Mouse (Mus musculus) cerebellum, adult 11 months (tissue): ENCODE measurements at regions not wholly inside any gene's neighbourhood (a gene's known extent, or its start where the extent isn't known, plus 50 kb on each side); places are given as distances from the start of the nearest gene placed in this dataset.
"Not testable (repeated sequence)": the region's sequence is repeated elsewhere in the genome, so short reads cannot be mapped to it uniquely, and the experiment has no call there.

Experiments used
- DNase-seq: peaks from one replicate; pipeline ENCODE4 v3.0.0; 2022

DNA sequence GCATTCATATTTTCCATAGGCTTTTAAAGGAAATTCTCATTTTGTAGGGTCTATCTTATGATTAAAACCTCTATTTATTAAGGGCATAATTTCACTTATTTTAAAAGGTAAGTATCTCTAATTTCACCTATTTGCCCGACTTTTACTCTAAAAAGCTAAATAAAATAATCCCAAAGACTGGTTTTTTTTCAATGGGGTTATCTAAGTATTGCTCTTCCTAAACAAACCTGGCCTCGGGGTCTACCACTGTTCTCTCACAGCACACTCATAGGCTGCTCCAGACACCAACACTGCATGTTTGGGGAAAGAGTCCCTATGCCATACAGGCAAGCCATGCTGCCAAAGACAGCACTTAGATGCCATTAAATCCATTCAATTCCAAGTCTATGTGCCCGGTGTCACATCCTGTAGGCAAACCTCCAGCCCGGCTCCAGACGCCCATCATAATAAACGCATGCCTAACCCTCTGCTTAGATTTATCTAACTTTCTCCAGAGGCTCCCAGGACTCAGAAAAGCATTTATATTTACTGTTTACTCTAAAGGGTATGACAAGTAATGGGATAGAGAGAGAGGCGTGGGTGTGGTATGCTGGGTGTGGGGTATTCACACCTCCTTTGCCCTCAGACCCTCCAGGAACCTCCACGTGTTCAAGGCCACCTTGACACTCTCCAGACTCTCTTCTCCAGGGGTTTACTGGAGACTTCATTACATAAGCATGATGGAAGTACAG lies 62.5 kb upstream of the Cpm start:
- no peak for DNase-seq

DNA sequence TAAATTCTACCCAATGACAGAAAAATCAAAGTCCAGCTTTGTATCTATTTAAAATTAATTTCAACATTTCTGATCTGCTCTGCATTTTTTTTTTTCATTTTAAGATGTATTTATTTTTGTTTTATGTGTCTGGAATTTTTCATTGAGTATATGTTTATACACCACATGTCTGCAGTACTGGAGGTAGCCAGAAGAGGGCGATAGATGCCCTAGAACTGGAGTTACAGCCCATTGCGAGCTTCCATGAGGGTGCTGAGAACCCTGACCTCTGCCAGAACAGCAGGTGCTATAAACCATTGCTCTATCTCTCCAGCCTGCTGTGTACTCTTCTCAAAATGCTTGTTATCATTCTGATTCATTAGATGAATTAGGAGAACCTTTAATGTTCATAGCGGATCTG lies 63.1 kb upstream of the Cpm start:
- DNase-seq = no peak

GRCm38 (mm10) chr10:117565529-117566086 lies 63.7 kb upstream of the Cpm start:
- no peak for DNase-seq

DNA sequence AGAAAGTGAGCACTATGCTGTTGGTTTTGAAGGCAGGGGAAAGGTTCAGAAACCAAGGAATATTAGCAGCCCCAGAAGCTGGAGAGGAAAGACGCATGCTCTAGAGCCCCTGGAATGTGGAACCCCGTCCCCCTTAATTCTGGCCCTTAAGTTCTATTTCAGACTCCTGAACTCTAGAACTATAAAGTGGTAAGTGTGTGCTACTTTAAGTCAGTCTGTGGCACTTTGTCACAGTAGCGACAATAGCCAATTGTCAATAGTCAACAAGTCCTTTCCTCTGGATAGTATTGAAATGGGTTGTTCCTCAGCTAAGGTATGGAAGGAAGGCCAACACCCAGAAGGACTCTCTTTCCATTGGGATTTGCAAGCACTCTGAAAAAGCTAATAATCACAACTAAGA lies 64.2 kb upstream of the Cpm start:
- no peak for DNase-seq

GRCm38 (mm10) chr10:117564118-117565040 lies 64.9 kb upstream of the Cpm start:
- no peak for DNase-seq

- no peak for DNase-seq
These were observed 65.7 kb upstream of the Cpm start for GRCm38 (mm10) chr10:117563429-117564117.

DNA sequence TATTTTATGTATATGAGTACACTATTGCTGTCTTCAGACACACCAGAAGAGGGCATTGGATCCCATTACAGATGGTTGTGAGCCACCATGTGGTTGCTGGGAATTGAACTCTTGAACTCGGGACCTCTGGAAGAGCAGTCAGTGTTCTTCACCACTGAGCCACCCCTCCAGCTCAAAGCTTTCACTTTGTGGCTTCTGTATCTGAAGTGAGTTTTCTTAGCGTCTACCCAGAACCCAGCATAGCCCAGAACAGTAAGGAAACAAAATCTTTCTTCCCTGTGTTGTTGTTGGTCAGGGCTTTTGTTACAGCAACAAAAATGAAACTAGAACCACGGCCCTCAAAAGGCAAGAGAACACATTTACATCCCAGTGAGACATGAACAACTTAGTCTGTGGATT lies 66.5 kb upstream of the Cpm start:
- not testable (repeated sequence) for DNase-seq

GRCm38 (mm10) chr10:117561909-117562849 lies 67.1 kb upstream of the Cpm start:
- no peak for DNase-seq

DNA sequence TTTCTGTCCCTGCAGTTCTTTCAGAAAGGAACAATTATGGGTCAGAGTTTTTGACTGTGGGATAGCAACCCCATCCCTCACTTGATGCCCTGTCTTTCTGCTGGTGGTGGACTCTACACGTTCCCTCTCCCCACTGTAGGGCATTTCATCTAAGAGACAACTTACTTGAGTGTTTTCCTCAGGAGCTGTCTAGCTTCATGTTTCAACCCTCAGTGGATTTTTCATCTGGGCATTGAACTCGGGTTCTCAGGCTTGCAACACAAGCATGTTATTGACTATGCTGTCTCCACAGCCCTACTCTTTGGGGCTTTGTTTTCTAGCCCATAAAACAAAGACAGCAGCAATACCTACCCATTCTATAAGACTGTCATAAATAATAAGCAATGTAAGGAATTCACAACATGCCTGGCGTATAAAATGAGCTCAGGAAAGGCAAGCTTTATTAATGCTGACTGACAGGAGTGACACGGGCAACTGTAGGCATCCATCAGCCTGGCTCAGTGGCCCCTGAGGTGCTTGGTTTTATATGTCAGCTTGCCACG lies 68.0 kb upstream of the Cpm start:
- DNase-seq = no peak

- DNase-seq = no peak
These were observed 68.7 kb upstream of the Cpm start for GRCm38 (mm10) chr10:117560396-117561278.

- DNase-seq = no peak
These were observed 69.5 kb upstream of the Cpm start for GRCm38 (mm10) chr10:117559615-117560395.

DNA sequence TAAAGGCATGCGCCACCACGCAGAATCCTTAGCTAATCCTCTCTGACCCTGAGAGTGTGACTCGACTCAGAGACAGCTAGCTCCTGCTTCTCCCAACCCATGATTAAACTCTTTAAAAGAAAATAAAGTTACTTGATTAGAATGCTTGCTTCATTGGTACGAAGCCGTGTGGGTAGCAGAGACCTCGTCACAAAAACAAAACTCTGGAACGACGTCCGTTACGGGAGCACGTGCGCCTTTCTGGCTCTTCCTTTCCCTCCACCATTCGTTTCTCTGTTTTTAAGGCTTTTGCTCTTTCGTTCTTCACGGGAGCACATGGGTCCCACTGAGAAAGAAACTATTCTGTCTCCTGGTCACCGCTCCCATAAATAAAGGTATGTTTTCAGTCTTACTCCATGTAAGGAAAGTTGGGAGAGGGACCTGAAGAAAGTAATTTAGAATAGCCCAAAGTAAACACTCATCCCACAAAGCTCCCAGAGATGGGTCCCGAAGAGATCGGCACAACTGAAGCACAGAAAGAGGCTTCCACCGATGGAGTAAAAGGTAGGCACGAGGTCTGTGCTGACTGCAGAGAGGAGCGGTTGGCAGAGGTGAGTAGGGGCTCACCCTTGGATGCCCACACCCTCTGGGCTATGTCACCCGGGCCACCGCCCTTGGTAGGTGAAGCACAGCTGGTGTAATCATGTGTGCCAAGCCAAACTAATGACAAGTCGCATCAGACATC lies 70.2 kb upstream of the Cpm start:
- DNase-seq = no peak

GRCm38 (mm10) chr10:117558292-117558800 lies 71.0 kb upstream of the Cpm start:
- no peak for DNase-seq

DNA sequence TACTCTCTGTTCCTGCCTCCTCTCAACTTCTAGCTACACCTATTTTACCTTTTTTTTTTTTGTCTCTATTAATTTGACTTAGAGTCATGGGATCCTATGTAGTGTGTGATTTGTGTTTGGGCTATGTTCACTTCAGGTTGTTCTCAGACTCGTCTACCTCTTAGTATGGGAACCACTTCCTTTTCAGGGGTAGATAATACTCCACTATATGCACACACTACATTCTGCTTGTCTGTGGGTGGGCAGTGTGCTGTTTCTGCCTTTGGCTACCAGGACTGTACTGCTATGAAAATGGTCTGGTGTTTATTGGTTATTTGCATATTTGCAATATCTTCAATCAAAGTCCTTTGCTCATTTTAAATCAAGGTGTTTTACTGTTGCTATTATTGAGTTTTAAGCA lies 71.6 kb upstream of the Cpm start:
- no peak for DNase-seq

DNA sequence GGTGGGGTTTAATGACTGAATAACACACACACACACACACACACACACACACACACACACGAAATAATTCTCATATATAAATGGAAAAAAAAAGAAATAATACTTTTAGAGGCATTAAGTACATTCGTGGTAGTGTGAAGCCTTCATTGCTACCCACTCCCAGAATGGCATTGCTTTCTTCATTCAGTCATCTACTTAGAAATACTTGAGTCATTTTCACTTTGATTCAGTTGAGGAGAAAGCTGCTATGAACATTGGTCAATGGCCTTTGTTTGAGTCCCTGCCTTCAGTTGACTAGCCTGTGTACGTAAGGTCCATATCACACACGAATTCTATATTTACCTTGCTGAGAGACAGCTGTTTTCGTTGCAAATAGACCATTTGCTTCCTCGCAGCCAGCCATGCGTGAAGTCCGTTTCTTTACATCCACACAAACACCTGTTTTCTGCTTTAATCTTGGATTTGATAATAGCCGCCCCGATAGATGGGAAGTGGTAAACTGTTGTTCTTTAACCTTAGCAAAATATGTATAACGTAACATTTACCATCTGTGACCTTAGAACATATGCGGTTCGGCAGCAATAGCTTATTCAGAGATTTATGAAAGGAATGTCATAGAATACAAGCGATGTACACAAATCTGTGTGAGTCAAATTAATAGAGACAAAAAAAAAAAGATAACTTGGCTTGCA lies 72.3 kb upstream of the Cpm start:
- no peak for DNase-seq

DNA sequence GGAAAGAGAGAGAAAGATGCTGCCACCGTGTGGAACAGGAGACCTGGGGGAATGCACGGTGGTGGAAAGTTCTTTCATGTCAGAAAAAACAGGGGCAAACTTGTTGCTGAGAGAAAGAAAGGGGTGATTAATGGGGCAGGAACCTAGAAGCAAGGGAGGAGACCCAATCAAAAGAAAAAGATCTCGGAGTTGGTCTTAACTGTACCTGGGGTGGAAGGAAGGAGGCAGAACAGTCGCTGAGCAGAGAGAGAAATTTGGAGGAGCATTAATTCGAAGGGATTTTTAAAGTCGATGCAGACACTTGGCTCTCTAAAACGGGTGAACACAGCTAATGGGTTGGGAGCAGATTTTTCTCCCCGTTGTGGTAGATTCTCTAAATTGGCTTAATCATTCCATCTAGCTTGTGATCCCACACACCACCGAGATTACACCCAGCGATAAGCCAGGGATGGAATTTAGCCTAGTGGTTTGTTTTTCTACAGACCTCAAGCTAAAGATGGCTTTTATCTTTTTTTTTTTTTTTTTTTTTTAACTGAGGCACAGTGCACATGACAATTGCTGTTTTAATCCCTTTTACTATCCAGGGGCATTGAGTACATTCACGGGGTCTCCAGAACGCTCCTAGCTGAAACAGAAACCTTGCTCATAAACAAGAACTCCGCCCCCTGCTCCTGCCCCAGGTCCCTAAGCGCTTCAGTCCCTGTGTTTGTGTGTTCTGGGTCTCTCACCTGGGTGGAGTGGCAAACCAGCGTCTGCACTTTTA lies 73.1 kb upstream of the Cpm start:
- no peak for DNase-seq

DNA sequence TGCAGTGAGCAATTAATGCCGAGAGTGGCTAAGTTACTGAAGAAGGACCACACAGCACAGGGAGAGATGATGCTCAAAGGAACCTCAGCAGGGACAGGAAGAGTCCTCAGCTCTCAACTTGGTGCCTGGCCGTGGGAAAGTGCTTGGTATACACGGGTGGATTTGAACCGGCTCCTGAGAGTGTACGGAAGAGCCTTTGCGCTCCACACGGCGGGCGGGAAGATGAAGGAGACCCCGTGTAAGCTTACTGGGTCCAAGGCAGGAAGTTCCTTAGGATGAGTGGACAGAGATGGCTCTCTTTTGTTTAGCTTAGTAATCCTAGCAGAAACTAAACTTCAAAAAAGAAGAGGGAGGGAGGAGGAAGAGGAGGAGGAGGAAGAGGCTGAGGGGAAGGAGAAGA lies 73.8 kb upstream of the Cpm start:
- no peak for DNase-seq

DNA sequence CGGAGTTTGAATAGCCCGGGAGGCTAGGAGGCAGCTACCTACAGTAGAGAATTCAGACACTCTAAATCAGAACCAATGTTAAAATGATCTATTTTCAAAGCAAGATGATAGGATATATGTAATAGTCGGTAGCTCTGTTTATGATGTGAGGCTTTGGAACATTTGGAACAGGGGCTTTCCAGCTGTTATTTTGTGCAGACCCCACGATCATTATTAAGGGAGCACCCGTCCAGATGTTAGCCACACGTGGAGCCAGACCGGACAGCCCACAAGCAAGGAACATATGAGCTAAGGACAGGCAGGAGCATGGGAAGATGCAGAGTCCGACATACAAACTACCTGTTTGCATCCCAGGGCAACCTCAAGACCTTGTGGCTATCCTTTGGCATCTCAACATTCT lies 74.3 kb upstream of the Cpm start:
- DNase-seq = no peak
